Mouse (Mus musculus): ENCODE data around the gene Fcgr1.
A peak's percentile ranks its signal among the peaks of the same experiment; 100 is the strongest.

GRCm38 (mm10) chr3:96277800-96278624 is 15.8 kb downstream of the Fcgr1 start:
- TF ChIP-seq POLR2A (IDR thresholded peaks at IDR 0.05; ENCODE audit: low read depth, low read length) (no peak), CTCF (conservative IDR thresholded peaks at IDR 0.05; ENCODE audit: insufficient read depth, insufficient read length, low read depth, low read length) (peak; percentile 79)

All from kidney, adult 2 months (tissue).